In genomic region chr15:60097141-60097540, GRCm38 (mm10) we compare ENCODE assay signal across 8 mouse cellular contexts.
A peak's percentile ranks its signal among the peaks of the same experiment; 100 is the strongest.
DNase-seq lines count a peak whose midpoint lies in the region; ATAC-seq and TF ChIP-seq lines count a peak whose summit lies in the region.

No protein-coding gene starts in this region.

- TF ChIP-seq CTCF in bone marrow, adult 2 months (IDR thresholded peaks at IDR 0.05; ENCODE audit: control insufficient read depth, insufficient read depth, low read length): peak; percentile 55; the same call in 1 of the 2 replicates

- H3K4me3 ChIP-seq in bone marrow, adult 2 months (replicated peaks; ENCODE audit: control insufficient read depth, low read depth, low read length): no peak overlapping the region
- no peak overlapping the region for H3K4me3 ChIP-seq in forebrain, embryonic 11.5 days (ENCODE audit: low read depth, low read length)
- no peak overlapping the region for H3K4me3 ChIP-seq in hindbrain, embryonic 13.5 days
- H3K4me3 ChIP-seq in midbrain, embryonic 13.5 days (replicated peaks): no peak overlapping the region

- no peak overlapping the region for H3K4me2 ChIP-seq in forebrain, embryonic 11.5 days (ENCODE audit: low read depth, low read length, severe bottlenecking)
- H3K4me2 ChIP-seq in hindbrain, embryonic 13.5 days: no peak overlapping the region
- no peak overlapping the region for H3K4me2 ChIP-seq in midbrain, embryonic 13.5 days (replicated peaks)

- no peaks in the 10 kb centered on the region for H3K36me3 ChIP-seq in forebrain, embryonic 11.5 days (ENCODE audit: control insufficient read depth, insufficient read depth, low read length)
- H3K36me3 ChIP-seq in hindbrain, embryonic 13.5 days: no peaks in the 10 kb centered on the region
- no peaks in the 10 kb centered on the region for H3K36me3 ChIP-seq in midbrain, embryonic 13.5 days

- H3K27me3 ChIP-seq in forebrain, embryonic 11.5 days (ENCODE audit: control insufficient read depth, insufficient read depth, low read length): no peaks in the 10 kb centered on the region
- no peaks in the 10 kb centered on the region for H3K27me3 ChIP-seq in hindbrain, embryonic 13.5 days
- no peaks in the 10 kb centered on the region for H3K27me3 ChIP-seq in midbrain, embryonic 13.5 days

- WGBS in bone marrow, adult 2 months: 17% methylated on average over 4 of the region's 4 CpGs
- 15% methylated on average over 4 of the region's 4 CpGs for WGBS in forebrain, embryonic 11.5 days
- 16% methylated on average over 4 of the region's 4 CpGs for WGBS in hindbrain, embryonic 13.5 days
- WGBS in midbrain, embryonic 13.5 days: 17% methylated on average over 4 of the region's 4 CpGs

- no peak overlapping the region for H3K27ac ChIP-seq in bone marrow, adult 2 months (ENCODE audit: control insufficient read depth, insufficient read depth, low read depth, low read length, poor library complexity)
- no peak overlapping the region for H3K27ac ChIP-seq in forebrain, embryonic 11.5 days (ENCODE audit: low read depth, low read length)
- H3K27ac ChIP-seq in hindbrain, embryonic 13.5 days: no peak overlapping the region
- no peak overlapping the region for H3K27ac ChIP-seq in midbrain, embryonic 13.5 days

- H3K9me3 ChIP-seq in forebrain, embryonic 11.5 days (ENCODE audit: control insufficient read depth, low read length): no peaks in the 10 kb centered on the region
- no peaks in the 10 kb centered on the region for H3K9me3 ChIP-seq in hindbrain, embryonic 13.5 days
- H3K9me3 ChIP-seq in midbrain, embryonic 13.5 days: no peaks in the 10 kb centered on the region

- H3K4me1 ChIP-seq in bone marrow, adult 2 months (ENCODE audit: control insufficient read depth, insufficient read depth, low read length): no peaks in the 10 kb centered on the region
- H3K4me1 ChIP-seq in forebrain, embryonic 11.5 days (replicated peaks; ENCODE audit: control insufficient read depth, insufficient read depth, low read length): no peaks in the 10 kb centered on the region
- no peaks in the 10 kb centered on the region for H3K4me1 ChIP-seq in hindbrain, embryonic 13.5 days (replicated peaks)
- H3K4me1 ChIP-seq in midbrain, embryonic 13.5 days (replicated peaks): no peaks in the 10 kb centered on the region

- peak; percentile 14 for DNase-seq in cerebellum, adult 11 months
- DNase-seq in forebrain, embryonic 11.5 days (ENCODE audit: low spot score): peak; percentile 80
- DNase-seq in left cerebral cortex, adult 8-10 months (ENCODE audit: low spot score in 2 of 2): peak; percentile 25 to 44
- peak; percentile 59 to 64 for DNase-seq in spleen, postnatal 36 days (ENCODE audit: low spot score in 2 of 2)

- H3K9ac ChIP-seq in forebrain, embryonic 11.5 days (ENCODE audit: low read length): no peak overlapping the region
- H3K9ac ChIP-seq in hindbrain, embryonic 13.5 days: no peak overlapping the region
- H3K9ac ChIP-seq in midbrain, embryonic 13.5 days (replicated peaks): no peak overlapping the region

- no peak for ATAC-seq in cerebellum, adult (ENCODE audit: insufficient number of reproducible peaks, low FRiP score, low TSS enrichment)
- ATAC-seq in forebrain, embryonic 11.5 days (replicated peaks; ENCODE audit: low FRiP score): peak; percentile 74; the same call in 1 of the 2 replicates
- peak; percentile 78; the same call in 1 of the 2 replicates for ATAC-seq in hindbrain, embryonic 13.5 days (ENCODE audit: low FRiP score)
- ATAC-seq in midbrain, embryonic 13.5 days: peak; percentile 83

- TF ChIP-seq POLR2A in bone marrow, adult 2 months (IDR thresholded peaks at IDR 0.05; ENCODE audit: borderline replicate concordance, control insufficient read depth, low read depth, low read length): no peak

Comparison
In these comparisons a context has a peak if more than half of its experiments do, and no peak if none do; other contexts are left out.
1. DNase-seq: peak in every context shown above with its lines; median percentile 80 in forebrain, embryonic 11.5 days; 62 in spleen, postnatal 36 days; 34 in left cerebral cortex, adult 8-10 months; 14 in cerebellum, adult 11 months.